Mouse (Mus musculus) lung, postnatal 0 days (tissue): ENCODE data around the gene Sgo1.

Experiments used
- CTCF ChIP-seq: IDR thresholded peaks from 2 replicates; pipeline ENCODE4 v1.5.1; 2016; ENCODE audit warnings: antibody characterized with exemption, mild to moderate bottlenecking
- EP300 ChIP-seq: IDR thresholded peaks from 2 replicates; pipeline ENCODE4 v1.6.1; 2016; ENCODE audit warnings: antibody characterized with exemption, mild to moderate bottlenecking, control low read depth

DNA sequence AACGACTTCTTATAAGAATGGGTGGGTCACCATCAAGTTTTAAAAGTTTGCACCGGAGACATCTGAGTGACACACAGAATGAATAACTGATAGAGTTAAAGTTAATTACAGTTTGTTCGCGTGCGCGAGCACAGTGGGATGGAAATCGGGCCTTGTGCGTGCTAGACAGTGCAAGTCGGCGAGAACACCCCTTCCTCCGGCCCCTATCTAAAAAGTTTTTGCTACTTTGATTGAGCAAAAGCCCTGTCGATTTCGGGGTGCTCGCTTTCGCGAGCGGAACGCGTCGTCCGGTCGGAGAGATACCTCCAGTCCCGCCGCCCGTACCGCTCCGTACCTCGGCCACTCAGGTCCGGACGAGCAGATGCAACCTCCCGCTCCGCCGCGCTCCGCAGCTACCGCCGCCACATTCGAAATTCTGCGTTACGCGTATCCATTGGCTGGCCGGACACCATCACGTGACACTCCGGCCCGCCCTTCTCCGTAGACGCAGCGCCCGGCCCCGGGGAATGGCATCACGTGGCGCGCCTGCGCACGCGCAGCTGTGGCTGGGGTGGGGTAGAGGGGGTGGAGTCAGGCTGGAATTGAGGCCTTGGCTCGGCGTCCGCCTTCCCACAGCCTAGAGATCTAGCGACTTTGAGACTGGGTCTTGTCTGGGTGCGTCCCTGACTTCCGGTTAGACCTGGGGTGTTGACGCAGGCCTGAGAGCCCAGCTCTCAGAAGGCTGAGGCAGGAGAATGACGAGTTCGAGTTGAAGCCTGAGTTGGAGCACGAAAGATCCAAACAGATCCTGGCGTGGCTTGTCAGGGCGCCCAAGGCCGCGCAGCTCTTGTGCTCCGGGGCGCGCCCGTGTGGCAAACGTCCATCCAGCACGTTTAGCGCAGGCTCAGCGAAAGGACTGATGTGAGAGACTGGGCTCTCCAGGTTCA lies at the start of gene Sgo1:
- TF ChIP-seq EP300 (no peak), CTCF (peak; percentile 80)
